ENCODE assay signal across 9 mouse cellular contexts in genomic region chr7:80766861-80767312, GRCm38 (mm10). TPM values are rescaled to one million over a fixed set of nuclear protein-coding genes. Genes with fewer than 3 reads are reported as not detected.
DNase-seq lines count a peak whose midpoint lies in the region; ATAC-seq and TF ChIP-seq lines count a peak whose summit lies in the region.
"Had no signal": no experiment of that assay in that cellular context is flagged by ENCODE, and none has a peak within 500 bp of the region (broad histone marks: within the 10 kb centered on the region; RNA-seq: fewer than 3 reads in every experiment).

No protein-coding gene starts in this region.

- no peak for TF ChIP-seq POLR2A in thymus, adult 2 months (IDR thresholded peaks at IDR 0.05; ENCODE audit: control insufficient read depth, extremely low read depth, insufficient read depth, low read length, poor library complexity)

- H3K4me1 ChIP-seq in thymus, adult 2 months (replicated peaks; ENCODE audit: control insufficient read depth, insufficient read depth, low read length) = peaks cover 14% of the 10 kb centered on the region
- H3K4me1 ChIP-seq: embryonic facial prominence, embryonic 15.5 days had no signal

- TF ChIP-seq CTCF in thymus, adult 2 months (IDR thresholded peaks at IDR 0.05; ENCODE audit: borderline replicate concordance, control insufficient read depth, extremely low read depth, insufficient read depth, low read length, poor library complexity) = no peak

- H3K4me3 ChIP-seq in thymus, adult 2 months (ENCODE audit: control insufficient read depth, insufficient read depth, low read length) = no peak overlapping the region
- H3K4me3 ChIP-seq: embryonic facial prominence, embryonic 15.5 days had no signal

- ATAC-seq in CD4-positive, CD25-positive, alpha-beta regulatory T cell, adult 4 months = no peak

- no peak overlapping the region for H3K27ac ChIP-seq in thymus, adult 2 months (ENCODE audit: control insufficient read depth, insufficient read depth, low read length)
- H3K27ac ChIP-seq: embryonic facial prominence, embryonic 15.5 days had no signal

- peak; percentile 40 for DNase-seq in CD4-positive, CD25-positive, alpha-beta regulatory T cell, adult 2 months (ENCODE audit: low read depth, low spot score)
- DNase-seq in brain, adult 2 months (ENCODE audit: low read depth, low spot score) = peak; percentile 94
- peak; percentile 46 to 73 for DNase-seq in frontal cortex, postnatal 14 days (ENCODE audit: low spot score in 2 of 2)
- peak; percentile 71 to 84 for DNase-seq in left cerebral cortex, postnatal 14 days (ENCODE audit: low spot score in 2 of 2)
- no peak for DNase-seq in yolk sac, embryonic 10.5 days (ENCODE audit: low spot score)
- no peak for DNase-seq in gastrocnemius, adult 8-10 months (ENCODE audit: low spot score in 2 of 2)
- DNase-seq in thymus, adult 2 months = no peak

- intact Hi-C loops in left cerebral cortex, postnatal 14 days (cut with DNase I) = no loop called here

- H3K27me3 ChIP-seq in thymus, adult 2 months (ENCODE audit: control insufficient read depth, insufficient read depth, low read length) = no peaks in the 10 kb centered on the region
- H3K27me3 ChIP-seq: embryonic facial prominence, embryonic 15.5 days had no signal

- peaks cover 28% of the 10 kb centered on the region for H3K36me3 ChIP-seq in thymus, adult 2 months (ENCODE audit: control insufficient read depth, insufficient read depth, low read length)

- 90% methylated on average over 11 of the region's 11 CpGs for WGBS in thymus, adult 2 months

RNA-seq across cellular contexts. Expression of gene Iqgap1, which starts 58.9 kb away (rescaled TPM):
- 100 to 1,000 TPM; 187 to 284 TPM for polyA plus RNA-seq in CD4-positive, CD25-positive, alpha-beta regulatory T cell, adult 4 months (2017; shearing (Covaris generic))
- 10 to 100 TPM; 22.6 to 27.0 TPM for total RNA-seq in left cerebral cortex, postnatal 14 days (2021)
- 10 to 100 TPM in 2 of 4 experiments, 1 to 10 TPM in 2; 6.3 to 12.7 (median 10.6) TPM for total RNA-seq in gastrocnemius, adult 8-10 months (2022)
- 112 and 119 TPM in 2 replicates for polyA plus RNA-seq in thymus, adult 2 months (2012; rRNA removed)

Comparison
In these comparisons a context has a peak if more than half of its experiments do, and no peak if none do; other contexts are left out.
1. DNase-seq: peak in CD4-positive, CD25-positive, alpha-beta regulatory T cell, adult 2 months (single experiment), brain, adult 2 months (single experiment), frontal cortex, postnatal 14 days (2 of 2) and left cerebral cortex, postnatal 14 days (2 of 2); none in yolk sac, embryonic 10.5 days (single experiment), gastrocnemius, adult 8-10 months (0 of 2) and thymus, adult 2 months (single experiment).